Mouse (Mus musculus) C2C12 (cell line): ENCODE data around the gene Ufsp2.

ENCODE experiments used
- CTCF ChIP-seq: IDR thresholded peaks from one replicate; pipeline ENCODE4 v1.5.1; 2011; ENCODE audit not compliant: control insufficient read depth, insufficient read depth, insufficient read length
- MAX ChIP-seq: IDR thresholded peaks from one replicate; pipeline ENCODE4 v1.6.1; 2011; ENCODE audit warnings: mild to moderate bottlenecking, control low read depth
- MYOD1 ChIP-seq: IDR thresholded peaks from one replicate; pipeline ENCODE4 v1.6.1; 2011; ENCODE audit warnings: low read depth; ENCODE audit not compliant: control insufficient read depth, insufficient read length

- no peak for TF ChIP-seq CTCF
- TF ChIP-seq MYOD1 = no peak
- TF ChIP-seq MAX = no peak
These were observed 38.3 kb upstream of the Ufsp2 start for GRCm38 (mm10) chr8:45936986-45937385.
